21 mouse cellular contexts compared by ENCODE assay signal in the genomic region with DNA sequence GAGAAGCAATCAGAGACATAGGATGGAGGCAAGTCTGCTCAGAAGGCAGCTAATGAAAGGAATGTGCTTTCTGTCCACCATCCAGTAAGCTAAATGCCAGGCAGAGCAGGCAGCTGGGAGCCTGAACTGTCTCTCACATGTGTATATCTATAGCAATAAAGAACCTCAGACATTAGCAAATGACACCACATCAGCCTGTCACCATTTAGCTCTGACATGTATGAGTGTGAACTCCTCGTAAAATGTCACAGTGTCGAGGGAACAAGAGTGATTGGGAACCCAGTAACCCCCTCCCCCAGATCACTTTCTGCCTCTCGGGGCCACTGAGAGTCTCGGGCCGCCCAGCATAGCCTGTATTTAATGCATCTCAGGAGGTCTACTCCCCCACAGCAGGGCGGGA.
DNase-seq lines count a peak whose midpoint lies in the region; ATAC-seq lines count a peak whose summit lies in the region.
"Had no signal": no experiment of that assay in that cellular context is flagged by ENCODE, and none has a peak within 500 bp of the region (broad histone marks: within the 10 kb centered on the region; RNA-seq: fewer than 3 reads in every experiment).

No protein-coding gene starts in this region.

- no peak overlapping the region for H3K4me2 ChIP-seq in heart, embryonic 12.5 days
- no peak overlapping the region for H3K4me2 ChIP-seq in heart, embryonic 16.5 days (ENCODE audit: low read depth, low read length)
- no peak overlapping the region for H3K4me2 ChIP-seq in lung, embryonic 15.5 days
- H3K4me2 ChIP-seq: forebrain, embryonic 13.5 days; hindbrain, embryonic 12.5 days had no signal

- no peaks in the 10 kb centered on the region for H3K9me3 ChIP-seq in heart, embryonic 12.5 days (replicated peaks)
- no peaks in the 10 kb centered on the region for H3K9me3 ChIP-seq in heart, embryonic 16.5 days (replicated peaks; ENCODE audit: control insufficient read depth, low read length)
- no peaks in the 10 kb centered on the region for H3K9me3 ChIP-seq in lung, embryonic 15.5 days
- H3K9me3 ChIP-seq: embryonic facial prominence, embryonic 10.5 days; forebrain, embryonic 13.5 days; hindbrain, embryonic 12.5 days had no signal

- no peak overlapping the region for H3K4me3 ChIP-seq in heart, embryonic 12.5 days
- no peak overlapping the region for H3K4me3 ChIP-seq in heart, embryonic 16.5 days (ENCODE audit: low read length)
- H3K4me3 ChIP-seq in lung, embryonic 15.5 days, result no peak overlapping the region
- H3K4me3 ChIP-seq: embryonic facial prominence, embryonic 10.5 days; forebrain, embryonic 13.5 days; gastrocnemius, adult 2 months; hindbrain, embryonic 12.5 days had no signal

- DNase-seq in embryo, embryonic 11 days, result peak; percentile 17
- no peak for DNase-seq in embryo, embryonic 10 days (ENCODE audit: low spot score)
- no peak for DNase-seq in heart, postnatal 25 days (ENCODE audit: low spot score)
- DNase-seq in heart, postnatal 14 days, result no peak
- DNase-seq in lung, postnatal 14 days, result no peak
- DNase-seq: adrenal gland, postnatal 14 days; cerebellum, adult 11-12 months; cerebellum, adult 9-10 months; cerebellum, postnatal 25 days; forebrain, postnatal 0 days; gastrocnemius, adult 2 months; gastrocnemius, postnatal 25 days; kidney, adult 11 months; kidney, adult 9 months had no signal

- ATAC-seq in heart, embryonic 12.5 days (ENCODE audit: insufficient number of reproducible peaks, low FRiP score), result no peak
- peak; percentile 71 for ATAC-seq in heart, embryonic 16.5 days (replicated peaks; ENCODE audit: extremely low read depth, insufficient read depth, low FRiP score)
- ATAC-seq in lung, embryonic 15.5 days (ENCODE audit: borderline replicate concordance, extremely low read depth, low FRiP score, low TSS enrichment), result peak; percentile 25; the same call in 1 of the 2 replicates
- ATAC-seq: forebrain, embryonic 13.5 days; forebrain, postnatal 0 days; hindbrain, postnatal 0 days had no signal

- 28% methylated on average over 6 of the region's 6 CpGs for WGBS in heart, embryonic 12.5 days
- WGBS in heart, embryonic 16.5 days, result 24% methylated on average over 6 of the region's 6 CpGs
- 38% methylated on average over 6 of the region's 6 CpGs for WGBS in lung, embryonic 15.5 days

- H3K27me3 ChIP-seq in heart, embryonic 12.5 days (replicated peaks), result peaks cover 12% of the 10 kb centered on the region; the same call in 1 of the 2 replicates
- no peaks in the 10 kb centered on the region for H3K27me3 ChIP-seq in heart, embryonic 16.5 days (ENCODE audit: control insufficient read depth, insufficient read depth, low read length)
- peaks cover 8% of the 10 kb centered on the region for H3K27me3 ChIP-seq in lung, embryonic 15.5 days
- H3K27me3 ChIP-seq: forebrain, embryonic 13.5 days; hindbrain, embryonic 12.5 days had no signal

- peak overlapping the region; percentile 9 for H3K27ac ChIP-seq in heart, embryonic 12.5 days (ENCODE audit: poor library complexity, severe bottlenecking)
- H3K27ac ChIP-seq in heart, embryonic 16.5 days (ENCODE audit: low read length), result no peak overlapping the region
- no peak overlapping the region for H3K27ac ChIP-seq in lung, embryonic 15.5 days
- H3K27ac ChIP-seq: embryonic facial prominence, embryonic 10.5 days; forebrain, embryonic 13.5 days; gastrocnemius, adult 2 months; hindbrain, embryonic 12.5 days; hindbrain, postnatal 0 days had no signal

- H3K4me1 ChIP-seq in heart, embryonic 12.5 days (replicated peaks), result peaks cover 50% of the 10 kb centered on the region
- peaks cover 33% of the 10 kb centered on the region for H3K4me1 ChIP-seq in heart, embryonic 16.5 days (ENCODE audit: control insufficient read depth, insufficient read depth, low read length)
- peaks cover 18% of the 10 kb centered on the region for H3K4me1 ChIP-seq in lung, embryonic 15.5 days
- H3K4me1 ChIP-seq: forebrain, embryonic 13.5 days had no signal

- H3K36me3 ChIP-seq in heart, embryonic 12.5 days, result no peaks in the 10 kb centered on the region
- H3K36me3 ChIP-seq in heart, embryonic 16.5 days (ENCODE audit: control insufficient read depth, insufficient read depth), result no peaks in the 10 kb centered on the region
- H3K36me3 ChIP-seq in lung, embryonic 15.5 days, result no peaks in the 10 kb centered on the region
- H3K36me3 ChIP-seq: embryonic facial prominence, embryonic 10.5 days; hindbrain, embryonic 12.5 days had no signal

- no peak overlapping the region for H3K9ac ChIP-seq in heart, embryonic 12.5 days
- no peak overlapping the region for H3K9ac ChIP-seq in heart, embryonic 16.5 days (ENCODE audit: low read length)
- no peak overlapping the region for H3K9ac ChIP-seq in lung, embryonic 15.5 days
- H3K9ac ChIP-seq: forebrain, embryonic 13.5 days; forebrain, postnatal 0 days; hindbrain, embryonic 12.5 days had no signal

- intact Hi-C loops in heart, postnatal 25 days (cut with DNase I), result no loop called here
- intact Hi-C loops in heart, postnatal 14 days (cut with DNase I), result no loop called here
